Mouse (Mus musculus): ENCODE results near the gene Olfr1113.

DNA sequence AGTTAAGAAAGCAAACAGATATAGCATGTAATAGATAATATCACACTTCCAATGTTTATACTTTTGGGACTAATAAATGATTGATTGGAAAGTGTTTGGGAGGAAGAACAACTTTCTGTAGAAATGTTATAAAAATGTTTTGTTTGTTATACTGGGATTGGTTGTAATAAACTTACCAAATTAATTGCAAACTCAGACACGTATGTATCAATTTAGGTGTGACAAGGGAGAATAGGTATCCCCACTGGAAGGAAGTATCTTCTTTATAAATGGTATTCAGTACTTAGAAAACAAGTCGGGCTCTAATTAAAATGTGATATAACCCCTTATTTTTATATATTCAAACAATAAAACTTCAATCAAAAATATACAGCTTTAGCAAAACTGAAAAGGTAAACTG, at the start of gene Olfr1113:
- no peak for TF ChIP-seq EP300 (IDR thresholded peaks at IDR 0.05)
- TF ChIP-seq CTCF (IDR thresholded peaks at IDR 0.05): no peak

Data from lung, postnatal 0 days (tissue).